Mouse (Mus musculus) heart, postnatal 0 days (tissue): Measurements from ENCODE around the gene Lgalsl. TPM values are rescaled to one million over a fixed set of nuclear protein-coding genes. Genes with fewer than 3 reads are reported as not detected.
A peak's percentile ranks its signal among the peaks of the same experiment; 100 is the strongest.

Source experiments
- ATAC-seq: fragments of 200-750 bp; cut with Nextera tagmentation; 2 replicates; pipeline ENCODE4 v1.8.0; 2017; ENCODE audit warnings: low read depth, moderate number of reproducible peaks, moderate library complexity; ENCODE audit not compliant: insufficient read depth
- DNase-seq: peaks from one replicate; pipeline ENCODE4 v3.0.0-alpha.2; 2016; ENCODE audit warnings: low spot score
- H3K27ac ChIP-seq: fragments of 300-500 bp; sonication (generic); 2 replicates; pipeline ENCODE4 v1.5.1; 2014; ENCODE audit warnings: low read depth, mild to moderate bottlenecking
- H3K27me3 ChIP-seq: fragments of 300-500 bp; sonication (generic); 2 replicates; pipeline ENCODE4 v1.6.1; 2014; ENCODE audit warnings: low read length, mixed read lengths; ENCODE audit not compliant: control insufficient read depth, insufficient read depth
- H3K36me3 ChIP-seq: fragments of 300-500 bp; sonication (generic); replicated peaks from 2 replicates; pipeline ENCODE4 v1.6.1; 2014; ENCODE audit warnings: low read length, mixed read lengths; ENCODE audit not compliant: control insufficient read depth, insufficient read depth
- H3K4me1 ChIP-seq: fragments of 300-500 bp; sonication (generic); 2 replicates; pipeline ENCODE4 v1.6.1; 2014; ENCODE audit warnings: antibody characterized with exemption; ENCODE audit not compliant: control insufficient read depth, insufficient read depth
- H3K4me2 ChIP-seq: fragments of 300-500 bp; sonication (generic); 2 replicates; pipeline ENCODE4 v1.6.1; 2014; ENCODE audit warnings: low read depth, mild to moderate bottlenecking, low read length, moderate library complexity
- H3K4me3 ChIP-seq: fragments of 300-500 bp; sonication (generic); 2 replicates; pipeline ENCODE4 v1.5.1; 2014; ENCODE audit warnings: low read depth, low read length
- H3K9ac ChIP-seq: fragments of 300-500 bp; sonication (generic); replicated peaks from 2 replicates; pipeline ENCODE4 v1.6.1; 2014; ENCODE audit warnings: low read depth, low read length, mixed read lengths
- H3K9me3 ChIP-seq: fragments of 300-500 bp; sonication (generic); replicated peaks from 2 replicates; pipeline ENCODE4 v1.6.1; 2016; ENCODE audit warnings: low read length; ENCODE audit not compliant: control insufficient read depth
- CTCF ChIP-seq: IDR thresholded peaks from 2 replicates; pipeline ENCODE4 v1.5.1; 2016; ENCODE audit warnings: antibody characterized with exemption, control low read depth, low read depth
- EP300 ChIP-seq: IDR thresholded peaks from 2 replicates; pipeline ENCODE4 v1.6.1; 2016; ENCODE audit warnings: antibody characterized with exemption, low read depth
- WGBS: fragments of 180-500 bp; shearing (Covaris S2); extraction: QIAGEN DNeasy Blood & Tissue Kit; methylation state at CpG from one replicate; pipeline ENCODE4 v1.1.7; 2014; 5-methylcytosine and 5-hydroxymethylcytosine counted together
- polyA plus RNA-seq: library from polyadenylated mRNA; unstranded; fragments of >200 nt; fragmentation: Nextera tagmentation; extraction: Ambion mirVana; gene quantifications from 2 replicates; pipeline ENCODE4 v1.2.1, GENCODE M21; 2015
- total RNA-seq: library from RNA; depleted of rRNA; stranded (reverse); fragments of >200 nt; gene quantifications from 2 replicates; pipeline ENCODE4 v1.2.3, GENCODE M21; 2014; ENCODE audit warnings: low replicate concordance

Lgalsl gene
- total and polyA plus RNA-seq, 2 experiments from 2014 or later: 29.7 to 61.6 TPM

DNA sequence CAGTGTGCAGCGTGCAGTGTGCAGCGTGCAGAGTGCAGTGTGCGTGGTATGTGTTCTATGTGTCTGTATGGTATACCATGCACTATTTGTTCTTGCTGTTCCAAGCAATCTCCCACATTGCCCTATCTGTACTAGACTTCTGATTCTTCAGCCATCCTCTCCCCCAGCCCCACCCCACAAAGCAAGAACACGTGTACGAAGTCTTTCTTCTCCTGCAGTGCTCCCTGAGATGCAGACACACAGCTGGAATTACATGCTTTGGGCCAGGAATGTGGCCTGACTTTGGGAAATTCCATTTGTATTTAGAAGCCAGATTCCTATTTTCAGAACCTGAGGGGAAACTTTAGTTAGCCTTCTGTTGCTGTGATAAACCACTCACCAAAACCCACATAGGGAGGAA is 18.5 kb upstream of the Lgalsl start:
- no peak for DNase-seq
- H3K9ac ChIP-seq: no peak overlapping the region

DNA sequence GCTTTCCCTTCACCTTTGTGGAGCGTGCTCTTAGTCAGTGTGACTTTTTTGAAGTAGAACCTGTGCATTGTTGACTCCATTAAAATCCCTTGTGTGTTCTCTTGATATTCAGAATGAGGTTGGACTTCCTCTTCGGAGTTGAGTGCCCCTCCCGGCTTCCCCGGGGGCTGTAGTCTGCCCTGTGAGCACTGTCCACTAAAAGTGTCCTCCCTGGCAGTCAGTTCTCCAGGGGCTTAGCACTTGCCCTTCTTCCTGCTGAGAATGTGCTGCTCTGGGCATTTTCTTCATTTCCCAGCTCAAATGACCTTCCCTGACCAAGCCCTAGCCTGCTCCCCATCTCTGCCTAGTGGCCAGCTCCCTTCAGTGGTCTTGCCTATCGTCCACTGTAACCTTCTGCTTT is 6.5 kb upstream of the Lgalsl start:
- Histone ChIP-seq H3K4me2 (no peak overlapping the region), H3K27ac (no peak overlapping the region), H3K4me1 (no peaks in the 10 kb centered on the region), H3K9me3 (no peaks in the 10 kb centered on the region), H3K27me3 (no peaks in the 10 kb centered on the region), H3K36me3 (no peaks in the 10 kb centered on the region), H3K9ac (no peak overlapping the region), H3K4me3 (no peak overlapping the region)
- no peak for ATAC-seq
- TF ChIP-seq CTCF: no peak
- TF ChIP-seq EP300: no peak
- 75% methylated on average over 5 of the region's 5 CpGs for WGBS
- DNase-seq: no peak

More for the DNA sequence above, 18.5 kb upstream of the Lgalsl start:
- TF ChIP-seq CTCF (no peak), EP300 (no peak)
- no peak for ATAC-seq
- no peak overlapping the region for H3K4me2 ChIP-seq
- H3K36me3 ChIP-seq: no peaks in the 10 kb centered on the region
- H3K27ac ChIP-seq: peak overlapping the region; percentile 8; the same call in 1 of the 2 replicates
- H3K27me3 ChIP-seq: no peaks in the 10 kb centered on the region
- WGBS: 61% methylated on average over 5 of the region's 5 CpGs
- no peak overlapping the region for H3K4me3 ChIP-seq
- H3K9me3 ChIP-seq: no peaks in the 10 kb centered on the region
- no peaks in the 10 kb centered on the region for H3K4me1 ChIP-seq

DNA sequence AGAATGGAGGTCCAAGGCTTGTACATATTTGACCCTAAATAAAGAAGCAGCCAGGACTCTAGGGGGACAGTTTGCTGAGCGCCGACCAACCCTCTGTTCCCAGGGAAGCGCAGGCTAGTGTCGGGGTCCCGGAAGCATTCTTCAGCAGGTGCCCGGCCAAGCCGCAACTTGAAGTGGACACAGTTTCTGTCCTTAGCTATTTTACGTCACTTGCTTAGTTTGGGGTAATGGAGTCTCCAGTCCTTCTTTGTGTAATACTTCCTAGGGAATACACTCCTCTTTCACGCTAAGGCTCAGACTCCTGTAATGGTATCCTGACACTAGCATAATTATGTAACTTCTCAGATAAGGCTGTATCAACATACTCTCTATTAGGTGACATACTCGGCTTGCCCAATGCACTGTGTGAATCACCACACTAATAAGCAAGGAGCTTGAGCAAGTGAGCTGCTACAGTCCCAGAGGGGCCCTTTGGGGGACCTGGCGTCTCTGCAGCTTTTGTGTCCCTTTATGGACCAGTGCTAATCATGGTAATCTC is 813 bp upstream of the Lgalsl start:
- peak overlapping the region; percentile 91 for H3K9ac ChIP-seq
- no peak for TF ChIP-seq CTCF
- TF ChIP-seq EP300: no peak
- no peaks in the 10 kb centered on the region for H3K27me3 ChIP-seq
- H3K4me1 ChIP-seq: peaks cover 15% of the 10 kb centered on the region; the same call in 1 of the 2 replicates
- DNase-seq (no peak), ATAC-seq (no peak)
- H3K4me2 ChIP-seq: peak overlapping the region; percentile 84
- peak overlapping the region; percentile 86 for H3K4me3 ChIP-seq
- H3K36me3 ChIP-seq: peaks cover 17% of the 10 kb centered on the region
- WGBS: 19% methylated on average over 11 of the region's 11 CpGs
- H3K9me3 ChIP-seq: no peaks in the 10 kb centered on the region
- H3K27ac ChIP-seq: peak overlapping the region; percentile 88

DNA sequence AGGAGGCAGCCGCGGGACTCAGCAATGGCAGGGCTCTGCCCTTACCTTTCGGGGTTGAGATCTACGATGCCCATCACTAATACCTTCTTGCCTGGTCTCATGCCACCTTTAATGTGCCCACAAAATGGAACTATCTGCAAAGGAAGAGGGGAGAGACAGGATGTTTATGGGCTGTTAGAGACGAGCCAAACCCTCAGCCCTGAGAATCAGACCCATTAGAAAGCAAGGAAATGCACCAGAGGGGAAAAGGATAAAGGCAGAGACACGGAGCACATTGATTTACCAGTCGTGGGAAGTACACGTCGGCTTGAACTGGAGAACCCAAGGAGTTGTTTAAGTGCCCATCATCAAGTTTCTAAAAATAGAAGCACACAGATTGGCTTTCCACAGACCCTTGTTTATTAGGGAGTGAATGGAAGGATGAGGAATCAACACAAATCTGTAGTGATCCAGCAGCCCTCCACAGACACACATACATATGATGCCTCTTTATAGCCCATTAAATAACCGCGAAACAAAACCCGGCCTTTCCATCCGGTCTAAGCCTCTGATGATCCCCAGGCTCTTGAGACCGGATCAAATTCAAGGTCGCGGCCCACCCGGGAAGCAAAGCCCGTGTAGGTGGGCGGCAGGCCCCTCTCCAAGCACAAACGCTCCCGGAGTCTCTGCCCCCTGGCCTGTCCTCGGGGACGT is 717 bp downstream of the Lgalsl start:
- TF ChIP-seq EP300: no peak
- no peak for TF ChIP-seq CTCF
- Histone ChIP-seq H3K4me3 (peak overlapping the region; percentile 86), H3K9ac (peak overlapping the region; percentile 91), H3K9me3 (no peaks in the 10 kb centered on the region), H3K4me1 (peaks cover 15% of the 10 kb centered on the region; the same call in 1 of the 2 replicates), H3K4me2 (peak overlapping the region; percentile 84), H3K27ac (peak overlapping the region; percentile 88), H3K36me3 (peaks cover 26% of the 10 kb centered on the region), H3K27me3 (no peaks in the 10 kb centered on the region)
- ATAC-seq: 0 out of 2 replicates have a peak, but pooled peaks have one; percentile 1
- DNase-seq: peak; percentile 47
- WGBS: 11% methylated on average over 23 of the region's 23 CpGs

DNA sequence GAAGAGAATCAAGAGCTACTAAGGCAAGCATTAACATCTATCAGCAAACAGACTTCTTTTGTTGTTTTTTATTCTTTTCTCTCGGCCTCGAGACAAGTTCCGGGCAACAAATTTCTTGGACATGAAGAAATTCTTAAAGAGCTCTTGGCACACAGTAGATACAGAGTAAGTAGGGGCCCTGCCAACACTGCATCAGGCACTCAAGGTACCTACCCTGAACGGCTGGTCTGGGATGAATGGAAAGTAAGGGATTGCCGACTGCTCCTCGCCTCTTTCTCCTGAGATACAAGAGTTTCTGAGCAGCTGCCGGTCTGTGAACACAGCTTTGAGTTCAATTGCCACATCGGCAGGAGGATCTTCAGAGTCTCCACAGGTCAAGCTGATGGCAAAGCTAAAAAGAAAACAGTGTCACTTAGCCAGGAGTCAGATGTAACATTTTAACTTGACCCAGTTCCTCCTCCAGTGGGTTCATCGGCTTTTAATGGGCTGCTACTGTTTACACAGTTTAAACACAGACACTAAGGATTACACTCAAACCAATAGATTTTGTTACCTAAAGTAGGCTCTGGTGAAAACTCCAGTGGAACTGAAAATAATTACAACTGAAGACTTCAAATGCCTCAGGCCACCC is 1.7 kb downstream of the Lgalsl start:
- 73% methylated on average over 9 of the region's 9 CpGs for WGBS
- no peak overlapping the region for H3K4me3 ChIP-seq

More for the DNA sequence above, 1.7 kb downstream of the Lgalsl start:
- Histone ChIP-seq H3K9ac (no peak overlapping the region), H3K27ac (no peak overlapping the region), H3K9me3 (no peaks in the 10 kb centered on the region), H3K27me3 (no peaks in the 10 kb centered on the region), H3K4me2 (peak overlapping the region; percentile 84; the same call in 1 of the 2 replicates), H3K36me3 (peaks cover 33% of the 10 kb centered on the region), H3K4me1 (peaks cover 15% of the 10 kb centered on the region; the same call in 1 of the 2 replicates)
- ATAC-seq: no peak
- TF ChIP-seq CTCF (no peak), EP300 (no peak)
- DNase-seq: no peak
